ENCODE assay signal across 8 mouse cellular contexts in genomic region chr16:8674165-8674564, GRCm38 (mm10). TPM values are rescaled to one million over a fixed set of nuclear protein-coding genes. Genes with fewer than 3 reads are reported as not detected.
DNase-seq lines count a peak whose midpoint lies in the region; ATAC-seq and TF ChIP-seq lines count a peak whose summit lies in the region.

No protein-coding gene starts in this region.

- no peak for TF ChIP-seq EP300 in liver, embryonic 14.5 days (IDR thresholded peaks at IDR 0.05; ENCODE audit: low read depth)

- DNase-seq in A20 (ENCODE audit: low read depth, low spot score) (peak; percentile 89), ZHBTc4 (ENCODE audit: low read depth, low spot score) (peak; percentile 85)
- DNase-seq in liver, embryonic 14.5 days (ENCODE audit: low read depth in 3 of 3, low spot score in 3 of 3) = peak; percentile 59 to 72 (median 61)
- no peak for DNase-seq in ovary, postnatal 10 days (ENCODE audit: low spot score)

- no peaks in the 10 kb centered on the region for H3K36me3 ChIP-seq in forebrain, embryonic 13.5 days (ENCODE audit: poor library complexity, severe bottlenecking)
- 0 out of 2 replicates have a peak, but pooled peaks cover under 1% of the 10 kb centered on the region for H3K36me3 ChIP-seq in forebrain, embryonic 12.5 days (replicated peaks)
- peaks cover 2% of the 10 kb centered on the region; the same call in 1 of the 2 replicates for H3K36me3 ChIP-seq in heart, embryonic 13.5 days
- peaks cover under 1% of the 10 kb centered on the region; the same call in 1 of the 2 replicates for H3K36me3 ChIP-seq in liver, embryonic 14.5 days (replicated peaks; ENCODE audit: control insufficient read depth, insufficient read depth, low read depth)
- no peaks in the 10 kb centered on the region for H3K36me3 ChIP-seq in small intestine, adult 2 months (ENCODE audit: control insufficient read depth, insufficient read depth, low read length)

- 0 out of 2 replicates have a peak, but pooled peaks have one; percentile 2 for ATAC-seq in forebrain, embryonic 13.5 days
- ATAC-seq in forebrain, embryonic 12.5 days (ENCODE audit: low FRiP score) = no peak
- no peak for ATAC-seq in heart, embryonic 13.5 days (ENCODE audit: extremely low read depth, insufficient number of reproducible peaks, low FRiP score, low TSS enrichment)
- ATAC-seq in liver, embryonic 14.5 days (ENCODE audit: insufficient read depth) = no peak

- peaks cover 19% of the 10 kb centered on the region for H3K4me1 ChIP-seq in forebrain, embryonic 13.5 days
- H3K4me1 ChIP-seq in forebrain, embryonic 12.5 days = peaks cover 21% of the 10 kb centered on the region
- peaks cover 38% of the 10 kb centered on the region for H3K4me1 ChIP-seq in heart, embryonic 13.5 days
- H3K4me1 ChIP-seq in liver, embryonic 14.5 days (replicated peaks; ENCODE audit: control insufficient read depth in 2 of 2, insufficient read depth in 2 of 2, low read length in 1 of 2) = peaks cover 66 to 79% of the 10 kb centered on the region in 2 experiments
- H3K4me1 ChIP-seq in small intestine, adult 2 months (ENCODE audit: control insufficient read depth, insufficient read depth, insufficient read length, low read length) = peaks cover 18% of the 10 kb centered on the region

- no peak overlapping the region for H3K27ac ChIP-seq in forebrain, embryonic 13.5 days
- H3K27ac ChIP-seq in forebrain, embryonic 12.5 days = no peak overlapping the region
- H3K27ac ChIP-seq in heart, embryonic 13.5 days (replicated peaks) = no peak overlapping the region
- H3K27ac ChIP-seq in liver, embryonic 14.5 days = no peak overlapping the region
- no peak overlapping the region for H3K27ac ChIP-seq in small intestine, adult 2 months (ENCODE audit: insufficient read depth, low read depth, low read length)

- H3K9ac ChIP-seq in forebrain, embryonic 13.5 days = no peak overlapping the region
- no peak overlapping the region for H3K9ac ChIP-seq in forebrain, embryonic 12.5 days
- 0 out of 2 replicates have a peak overlapping the region, but pooled peaks have one; percentile 15 for H3K9ac ChIP-seq in heart, embryonic 13.5 days
- no peak overlapping the region; the same call in 1 of the 2 replicates for H3K9ac ChIP-seq in liver, embryonic 14.5 days (replicated peaks)

- H3K4me2 ChIP-seq in forebrain, embryonic 13.5 days = no peak overlapping the region
- no peak overlapping the region for H3K4me2 ChIP-seq in forebrain, embryonic 12.5 days
- peak overlapping the region; percentile 42 for H3K4me2 ChIP-seq in heart, embryonic 13.5 days
- peak overlapping the region; percentile 58 for H3K4me2 ChIP-seq in liver, embryonic 14.5 days (ENCODE audit: low read depth)

- TF ChIP-seq CTCF in liver, embryonic 14.5 days (IDR thresholded peaks at IDR 0.05; ENCODE audit: low read depth) = peak; percentile 94
- TF ChIP-seq CTCF in small intestine, adult 2 months (IDR thresholded peaks at IDR 0.05; ENCODE audit: extremely low read depth, insufficient read length, insufficient replicate concordance, low read depth, low read length) = peak; percentile 78; the same call in 1 of the 2 replicates

- no peak for TF ChIP-seq POLR2A in small intestine, adult 2 months (IDR thresholded peaks at IDR 0.05; ENCODE audit: low read depth, low read length)

- H3K9me3 ChIP-seq in forebrain, embryonic 13.5 days (replicated peaks) = no peaks in the 10 kb centered on the region
- no peaks in the 10 kb centered on the region for H3K9me3 ChIP-seq in forebrain, embryonic 12.5 days
- H3K9me3 ChIP-seq in heart, embryonic 13.5 days = no peaks in the 10 kb centered on the region
- no peaks in the 10 kb centered on the region for H3K9me3 ChIP-seq in liver, embryonic 14.5 days (ENCODE audit: control insufficient read depth, low read length)

- 5% methylated on average over 8 of the region's 8 CpGs for WGBS in forebrain, embryonic 13.5 days
- WGBS in forebrain, embryonic 12.5 days = 6% methylated on average over 8 of the region's 8 CpGs
- WGBS in heart, embryonic 13.5 days = 4% methylated on average over 8 of the region's 8 CpGs
- 1% methylated on average over 8 of the region's 8 CpGs for WGBS in liver, embryonic 14.5 days (ENCODE audit: insufficient replicate concordance)
- 13% methylated on average over 8 of the region's 8 CpGs for WGBS in small intestine, adult 2 months

- peaks cover 15% of the 10 kb centered on the region for H3K27me3 ChIP-seq in forebrain, embryonic 13.5 days
- H3K27me3 ChIP-seq in forebrain, embryonic 12.5 days = peaks cover 14% of the 10 kb centered on the region
- H3K27me3 ChIP-seq in heart, embryonic 13.5 days (replicated peaks) = peaks cover 8% of the 10 kb centered on the region
- no peaks in the 10 kb centered on the region for H3K27me3 ChIP-seq in liver, embryonic 14.5 days (ENCODE audit: control insufficient read depth, insufficient read depth, low read length)
- H3K27me3 ChIP-seq in small intestine, adult 2 months (ENCODE audit: control insufficient read depth, insufficient read depth, low read length) = no peaks in the 10 kb centered on the region

- no peak overlapping the region for H3K4me3 ChIP-seq in forebrain, embryonic 13.5 days
- no peak overlapping the region for H3K4me3 ChIP-seq in forebrain, embryonic 12.5 days (replicated peaks)
- H3K4me3 ChIP-seq in heart, embryonic 13.5 days = no peak overlapping the region
- no peak overlapping the region for H3K4me3 ChIP-seq in liver, embryonic 14.5 days (ENCODE audit: insufficient read depth in 1 of 2, low read depth in 2 of 2, low read length in 2 of 2)
- no peak overlapping the region for H3K4me3 ChIP-seq in small intestine, adult 2 months (ENCODE audit: low read depth, low read length)

RNA-seq across cellular contexts. Expression of gene Carhsp1, which starts 2.2 kb away (rescaled TPM):
- 190 and 211 TPM in 2 replicates for polyA plus RNA-seq in forebrain, embryonic 13.5 days (2015; fragmentation: Nextera tagmentation; extraction: Ambion mirVana)
- polyA plus RNA-seq in forebrain, embryonic 12.5 days (2016; fragmentation: Nextera tagmentation; extraction: Ambion mirVana) = 191 and 210 TPM in 2 replicates
- 87.2 and 90.0 TPM in 2 replicates for polyA plus RNA-seq in heart, embryonic 13.5 days (2015; fragmentation: Nextera tagmentation; extraction: Ambion mirVana)
- polyA plus RNA-seq in liver, embryonic 14.5 days (2012; rRNA removed) = 31.2 and 38.7 TPM in 2 replicates
- polyA plus RNA-seq in liver, embryonic 14.5 days (2014; fragmentation: Nextera tagmentation; extraction: Ambion mirVana) = 30.8 and 31.3 TPM in 2 replicates
- polyA plus RNA-seq in small intestine, adult 2 months (2012; rRNA removed) = 31.8 and 61.6 TPM in 2 replicates

RNA-seq across cellular contexts. Expression of gene Gm5767, which starts 6.4 kb away (rescaled TPM):
- not detected in 2 replicates for polyA plus RNA-seq in forebrain, embryonic 13.5 days (2015; fragmentation: Nextera tagmentation; extraction: Ambion mirVana)
- not detected in 2 replicates for polyA plus RNA-seq in forebrain, embryonic 12.5 days (2016; fragmentation: Nextera tagmentation; extraction: Ambion mirVana)
- polyA plus RNA-seq in heart, embryonic 13.5 days (2015; fragmentation: Nextera tagmentation; extraction: Ambion mirVana) = not detected in 2 replicates
- 0.07 TPM in 1 of 2 replicates, not detected in the other for polyA plus RNA-seq in liver, embryonic 14.5 days (2012; rRNA removed)
- polyA plus RNA-seq in liver, embryonic 14.5 days (2014; fragmentation: Nextera tagmentation; extraction: Ambion mirVana) = not detected in 2 replicates
- polyA plus RNA-seq in small intestine, adult 2 months (2012; rRNA removed) = 0.42 TPM in 1 of 2 replicates, not detected in the other

RNA-seq across cellular contexts. Expression of gene Tmem186, which starts 36.7 kb away (rescaled TPM):
- polyA plus RNA-seq in forebrain, embryonic 13.5 days (2015; fragmentation: Nextera tagmentation; extraction: Ambion mirVana) = 22.9 and 26.9 TPM in 2 replicates
- polyA plus RNA-seq in forebrain, embryonic 12.5 days (2016; fragmentation: Nextera tagmentation; extraction: Ambion mirVana) = 24.3 and 25.4 TPM in 2 replicates
- 15.3 and 16.9 TPM in 2 replicates for polyA plus RNA-seq in heart, embryonic 13.5 days (2015; fragmentation: Nextera tagmentation; extraction: Ambion mirVana)
- 6.2 and 7.9 TPM in 2 replicates for polyA plus RNA-seq in liver, embryonic 14.5 days (2012; rRNA removed)
- polyA plus RNA-seq in liver, embryonic 14.5 days (2014; fragmentation: Nextera tagmentation; extraction: Ambion mirVana) = 6.3 and 6.5 TPM in 2 replicates
- polyA plus RNA-seq in small intestine, adult 2 months (2012; rRNA removed) = 6.2 and 8.6 TPM in 2 replicates

RNA-seq across cellular contexts. Expression of gene Pmm2, which starts 36.7 kb away (rescaled TPM):
- polyA plus RNA-seq in forebrain, embryonic 13.5 days (2015; fragmentation: Nextera tagmentation; extraction: Ambion mirVana) = 50.8 and 55.3 TPM in 2 replicates
- 46.7 and 54.1 TPM in 2 replicates for polyA plus RNA-seq in forebrain, embryonic 12.5 days (2016; fragmentation: Nextera tagmentation; extraction: Ambion mirVana)
- polyA plus RNA-seq in heart, embryonic 13.5 days (2015; fragmentation: Nextera tagmentation; extraction: Ambion mirVana) = 38.1 and 42.2 TPM in 2 replicates
- 22.1 and 23.0 TPM in 2 replicates for polyA plus RNA-seq in liver, embryonic 14.5 days (2012; rRNA removed)
- polyA plus RNA-seq in liver, embryonic 14.5 days (2014; fragmentation: Nextera tagmentation; extraction: Ambion mirVana) = 25.4 and 25.5 TPM in 2 replicates
- polyA plus RNA-seq in small intestine, adult 2 months (2012; rRNA removed) = 116 and 240 TPM in 2 replicates

Comparison
In these comparisons a context has a peak if more than half of its experiments do, and no peak if none do; other contexts are left out.
1. H3K4me2 ChIP-seq: peak in heart, embryonic 13.5 days (single experiment) and liver, embryonic 14.5 days (single experiment); none in forebrain, embryonic 13.5 days (single experiment) and forebrain, embryonic 12.5 days (single experiment).